28 mouse cellular contexts compared by ENCODE assay signal in the genomic region with DNA sequence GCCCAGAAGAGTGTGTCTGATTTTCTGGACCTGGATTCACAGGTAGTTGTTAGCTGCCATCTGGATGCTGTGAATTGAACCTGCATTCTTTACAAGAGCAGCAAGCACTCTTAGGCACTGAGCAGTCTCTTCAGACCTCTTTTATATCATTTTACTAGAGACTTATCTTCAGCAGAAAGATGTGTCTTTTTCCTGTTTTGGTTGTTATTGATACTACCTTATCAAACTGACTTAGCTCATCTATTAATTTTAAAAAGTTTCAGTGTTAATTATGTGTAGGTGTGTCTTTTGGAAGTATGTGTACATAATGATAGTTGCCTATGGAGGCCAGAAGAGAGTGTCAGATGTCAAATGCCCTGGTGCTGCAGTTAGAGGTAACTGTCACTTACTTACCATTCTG.
"Had no signal": no experiment of that assay in that cellular context is flagged by ENCODE, and none has a peak within 500 bp of the region (broad histone marks: within the 10 kb centered on the region; RNA-seq: fewer than 3 reads in every experiment).

No protein-coding gene starts in this region.

- H3K4me3 ChIP-seq: embryonic facial prominence, embryonic 10.5 days; embryonic facial prominence, embryonic 12.5 days; embryonic facial prominence, embryonic 13.5 days; embryonic facial prominence, embryonic 15.5 days; erythroblast, embryonic 14.5 days; forebrain, embryonic 10.5 days; forebrain, embryonic 12.5 days; forebrain, embryonic 13.5 days; forebrain, embryonic 15.5 days; gastrocnemius, adult 2 months; heart, adult 2 months had no signal

- H3K4me2 ChIP-seq: embryonic facial prominence, embryonic 12.5 days; embryonic facial prominence, embryonic 13.5 days; embryonic facial prominence, embryonic 15.5 days; forebrain, embryonic 12.5 days; forebrain, embryonic 13.5 days; forebrain, embryonic 15.5 days had no signal

- DNase-seq: cerebellum, adult 8-10 months; cerebellum, adult 9-10 months; cerebellum, adult 9-11 months; cerebellum, postnatal 10 days; cerebellum, postnatal 14 days; cerebellum, postnatal 25 days; cerebellum, postnatal 36 days; embryo, embryonic 11 days; forebrain, postnatal 0 days; gastrocnemius, adult 2 months; gastrocnemius, postnatal 10 days; gastrocnemius, postnatal 14 days; gastrocnemius, postnatal 25 days; gastrocnemius, postnatal 36 days; heart, adult 11 months; heart, adult 18-20 months; heart, adult 2 months had no signal

- H3K4me1 ChIP-seq: embryonic facial prominence, embryonic 10.5 days; embryonic facial prominence, embryonic 12.5 days; embryonic facial prominence, embryonic 13.5 days; embryonic facial prominence, embryonic 15.5 days; forebrain, embryonic 10.5 days; forebrain, embryonic 12.5 days; forebrain, embryonic 13.5 days; forebrain, embryonic 15.5 days had no signal

- H3K9me3 ChIP-seq: embryonic facial prominence, embryonic 12.5 days; embryonic facial prominence, embryonic 13.5 days; embryonic facial prominence, embryonic 15.5 days; forebrain, embryonic 12.5 days; forebrain, embryonic 13.5 days had no signal

- H3K9ac ChIP-seq: embryonic facial prominence, embryonic 12.5 days; embryonic facial prominence, embryonic 13.5 days; embryonic facial prominence, embryonic 15.5 days; forebrain, embryonic 12.5 days; forebrain, embryonic 13.5 days; forebrain, embryonic 15.5 days; forebrain, postnatal 0 days had no signal

- H3K27ac ChIP-seq: embryonic facial prominence, embryonic 10.5 days; embryonic facial prominence, embryonic 12.5 days; embryonic facial prominence, embryonic 13.5 days; embryonic facial prominence, embryonic 15.5 days; forebrain, embryonic 10.5 days; forebrain, embryonic 12.5 days; forebrain, embryonic 13.5 days; forebrain, embryonic 15.5 days; gastrocnemius, adult 2 months; heart, adult 2 months had no signal

- H3K27me3 ChIP-seq: embryonic facial prominence, embryonic 12.5 days; embryonic facial prominence, embryonic 13.5 days; embryonic facial prominence, embryonic 15.5 days; forebrain, embryonic 12.5 days; forebrain, embryonic 13.5 days; forebrain, embryonic 15.5 days had no signal

- ATAC-seq: forebrain, embryonic 13.5 days; forebrain, embryonic 14.5 days; forebrain, embryonic 15.5 days; forebrain, embryonic 16.5 days; forebrain, postnatal 0 days had no signal
